Mouse (Mus musculus) forebrain, embryonic 13.5 days (tissue): ENCODE data around the gene Specc1l. TPM values are rescaled to one million over a fixed set of nuclear protein-coding genes. Genes with fewer than 3 reads are reported as not detected.

ENCODE experiments used
- ATAC-seq: fragments of 200-750 bp; cut with Nextera tagmentation; 2 replicates; pipeline ENCODE4 v1.8.0; 2017
- H3K27ac ChIP-seq: fragments of 300-500 bp; sonication (generic); 2 replicates; pipeline ENCODE4 v1.5.1; 2015; ENCODE audit warnings: inconsistent platforms, mild to moderate bottlenecking, moderate library complexity
- H3K27me3 ChIP-seq: fragments of 300-500 bp; sonication (generic); 2 replicates; pipeline ENCODE4 v1.6.1; 2015; ENCODE audit warnings: mild to moderate bottlenecking, inconsistent platforms
- H3K36me3 ChIP-seq: fragments of 300-500 bp; sonication (generic); 2 replicates; pipeline ENCODE4 v1.6.1; 2015; ENCODE audit warnings: mild to moderate bottlenecking, inconsistent platforms; ENCODE audit not compliant: poor library complexity, severe bottlenecking
- H3K4me1 ChIP-seq: fragments of 300-500 bp; sonication (generic); 2 replicates; pipeline ENCODE4 v1.6.1; 2015; ENCODE audit warnings: inconsistent platforms
- H3K4me2 ChIP-seq: fragments of 300-500 bp; sonication (generic); 2 replicates; pipeline ENCODE4 v1.6.1; 2015; ENCODE audit warnings: inconsistent platforms, mild to moderate bottlenecking, moderate library complexity
- H3K4me3 ChIP-seq: fragments of 300-500 bp; sonication (generic); 2 replicates; pipeline ENCODE4 v1.5.1; 2015; ENCODE audit warnings: mild to moderate bottlenecking, inconsistent platforms
- H3K9ac ChIP-seq: fragments of 300-500 bp; sonication (generic); 2 replicates; pipeline ENCODE4 v1.6.1; 2015; ENCODE audit warnings: mild to moderate bottlenecking, inconsistent platforms
- H3K9me3 ChIP-seq: fragments of 300-500 bp; sonication (generic); replicated peaks from 2 replicates; pipeline ENCODE4 v1.6.1; 2016; ENCODE audit warnings: inconsistent platforms
- WGBS: fragments of 180-500 bp; shearing (Covaris S2); methylation state at CpG from one replicate; pipeline ENCODE4 v1.1.7; 2015; 5-methylcytosine and 5-hydroxymethylcytosine counted together
- polyA plus RNA-seq: library from polyadenylated mRNA; unstranded; fragments of >200 nt; fragmentation: Nextera tagmentation; extraction: Ambion mirVana; gene quantifications from 2 replicates; pipeline ENCODE4 v1.2.1, GENCODE M21; 2015

Specc1l gene
- 35.4 and 39.6 TPM in 2 replicates for polyA plus RNA-seq

DNA sequence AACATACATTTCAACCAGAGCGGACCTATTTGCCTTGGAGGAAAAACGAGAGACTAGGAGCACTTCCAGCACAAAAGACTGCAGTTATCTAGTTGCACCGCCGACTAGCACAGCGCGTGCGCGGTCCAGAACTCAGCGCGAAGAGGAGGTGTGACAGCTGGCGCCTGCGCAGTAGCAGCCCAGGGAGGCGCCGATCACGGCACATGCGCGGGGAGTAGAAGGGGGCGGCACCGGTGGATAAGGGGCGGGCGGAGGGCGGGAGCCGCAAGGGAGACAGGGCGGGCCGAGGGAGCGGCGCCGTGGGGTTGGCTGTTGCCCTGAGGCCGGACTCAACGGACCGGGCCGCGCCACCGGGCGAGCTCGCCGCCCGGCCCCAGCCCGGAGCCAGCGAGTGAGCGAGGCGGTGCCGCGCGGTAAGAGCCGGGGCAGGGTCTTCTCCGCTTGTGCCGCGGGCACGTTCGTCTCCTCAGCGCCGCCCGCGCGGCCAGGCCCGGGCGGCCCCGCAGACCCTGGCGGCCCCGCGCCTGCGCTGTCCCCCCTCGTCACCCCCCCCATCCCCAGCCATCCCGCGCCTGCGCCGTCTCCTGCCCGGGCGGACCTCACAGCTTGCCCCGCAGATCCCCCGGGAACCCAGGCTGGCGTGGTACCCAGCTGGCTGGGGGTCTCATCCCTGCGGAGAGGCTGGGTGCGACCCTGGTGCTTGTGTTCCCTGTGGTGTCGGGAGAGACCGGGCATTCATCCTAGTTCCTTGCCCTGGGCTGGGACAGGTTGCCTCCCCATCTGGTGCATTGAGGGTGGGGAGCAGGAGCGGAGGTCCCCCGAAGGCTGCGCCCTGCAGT lies at the start of gene Specc1l:
Specc1l (plus strand) TSS at position 267 of the 839 bp plus-strand sequence.
- no peaks in the 10 kb centered on the region for H3K27me3 ChIP-seq
- H3K27ac ChIP-seq = peak within 1 kb of the TSS; percentile 98
- peak within 1 kb of the TSS; percentile 91 for H3K9ac ChIP-seq
- H3K4me2 ChIP-seq = peak within 1 kb of the TSS; percentile 68
- H3K4me1 ChIP-seq = peaks cover 15% of the 10 kb centered on the region
- H3K9me3 ChIP-seq = no peaks in the 10 kb centered on the region
- peak; percentile 97 for ATAC-seq
- H3K36me3 ChIP-seq = no peaks in the 10 kb centered on the region
- under 1% methylated on average over 45 of the region's 80 CpGs for WGBS
- peak within 1 kb of the TSS; percentile 75 for H3K4me3 ChIP-seq

DNA sequence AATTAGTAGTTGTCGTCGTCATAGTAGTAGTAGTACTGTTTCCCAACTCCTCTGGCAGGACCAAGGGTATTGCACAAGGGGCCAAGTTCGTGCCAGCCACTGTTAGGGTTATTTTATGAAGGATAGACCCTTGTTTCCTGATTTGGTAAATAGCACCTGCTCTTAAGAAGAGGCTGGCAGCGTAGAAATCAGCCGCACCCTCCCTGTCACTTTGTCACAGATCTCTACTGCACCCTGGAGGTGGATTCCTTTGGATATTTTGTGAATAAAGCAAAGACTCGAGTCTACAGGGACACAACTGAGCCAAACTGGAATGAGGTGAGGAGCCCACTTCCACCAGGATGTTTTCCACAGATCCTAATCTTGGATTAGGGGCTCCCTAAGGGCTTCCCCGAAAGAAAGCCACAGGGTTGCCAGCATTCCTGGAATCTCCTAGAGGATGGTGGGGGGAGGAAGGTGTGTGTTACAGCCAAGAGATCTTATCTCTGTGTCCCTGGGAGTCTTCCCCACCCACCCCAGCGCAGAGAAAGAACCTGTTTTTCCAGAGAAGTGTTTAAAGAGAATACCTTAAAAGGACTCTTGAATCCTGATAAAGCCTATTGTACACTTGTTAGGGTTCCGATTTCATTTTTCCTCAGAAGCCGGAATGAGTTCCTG lies 45.9 kb upstream of the Specc1l start:
- Histone ChIP-seq H3K9me3 (no peaks in the 10 kb centered on the region), H3K4me3 (no peak overlapping the region), H3K27me3 (no peaks in the 10 kb centered on the region), H3K9ac (no peak overlapping the region), H3K4me2 (no peak overlapping the region), H3K36me3 (peaks cover 93% of the 10 kb centered on the region), H3K4me1 (no peaks in the 10 kb centered on the region), H3K27ac (no peak overlapping the region)
- 80% methylated on average over 10 of the region's 10 CpGs for WGBS
- ATAC-seq = no peak

DNA sequence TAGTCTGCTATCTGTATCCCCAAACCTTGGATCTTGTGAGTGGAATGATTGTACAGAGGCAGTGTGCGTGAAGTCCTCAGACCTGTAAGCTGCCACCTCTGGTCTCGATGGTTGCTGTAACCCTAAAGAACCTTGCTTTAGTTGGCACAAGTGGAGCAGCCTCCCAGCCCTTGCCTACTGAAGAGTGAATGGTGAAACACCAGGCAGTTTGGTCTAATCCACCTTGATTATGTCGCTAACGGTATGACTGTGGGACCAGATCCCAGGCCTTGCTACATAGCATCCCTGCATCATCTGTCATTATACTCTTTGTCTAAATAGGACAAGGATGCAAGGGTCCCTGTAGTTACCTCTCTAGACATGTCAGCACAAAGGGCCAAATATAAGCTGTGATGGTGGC lies 45.3 kb upstream of the Specc1l start:
- Histone ChIP-seq H3K27me3 (no peaks in the 10 kb centered on the region), H3K36me3 (peaks cover 95% of the 10 kb centered on the region), H3K9me3 (no peaks in the 10 kb centered on the region), H3K27ac (no peak overlapping the region), H3K4me3 (no peak overlapping the region), H3K4me1 (no peaks in the 10 kb centered on the region), H3K9ac (no peak overlapping the region), H3K4me2 (no peak overlapping the region)
- ATAC-seq = no peak
- WGBS = 87% methylated on average over 4 of the region's 4 CpGs

DNA sequence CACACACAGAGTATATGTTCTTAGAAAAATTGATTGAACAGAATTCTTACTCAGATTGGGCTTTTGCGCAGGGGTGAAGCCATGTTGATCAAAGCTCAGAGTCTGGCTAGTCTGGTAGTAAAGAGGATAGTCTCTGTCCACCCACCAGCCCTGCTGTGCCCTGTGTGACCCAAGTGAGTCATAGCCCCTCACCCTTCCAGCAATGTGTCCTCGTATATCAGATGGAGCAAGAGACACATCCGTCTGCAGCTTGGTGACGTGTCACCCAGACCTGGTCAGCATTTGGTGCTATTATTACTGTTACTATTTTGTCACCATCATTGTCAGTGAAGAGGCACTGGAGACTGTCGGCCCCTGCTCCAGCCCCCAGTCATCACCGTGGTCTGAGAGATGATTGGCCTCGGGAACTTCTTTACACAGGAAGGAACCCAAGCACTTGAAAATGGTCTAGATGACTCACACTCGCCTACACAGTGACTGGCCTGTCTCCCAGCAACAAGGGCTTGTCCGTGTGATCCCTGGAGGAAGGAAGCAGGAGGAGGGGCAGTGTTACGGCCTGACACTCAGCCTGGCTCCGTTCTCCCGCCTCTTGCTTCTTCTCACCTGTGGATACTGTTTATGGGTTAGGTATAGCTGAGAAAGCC lies 41.5 kb upstream of the Specc1l start:
- 89% methylated on average over 12 of the region's 12 CpGs for WGBS
- H3K27me3 ChIP-seq = no peaks in the 10 kb centered on the region
- no peak overlapping the region for H3K4me2 ChIP-seq
- no peak overlapping the region for H3K4me3 ChIP-seq
- H3K4me1 ChIP-seq = no peaks in the 10 kb centered on the region
- no peaks in the 10 kb centered on the region for H3K9me3 ChIP-seq
- H3K9ac ChIP-seq = no peak overlapping the region
- ATAC-seq = no peak
- peaks cover 90% of the 10 kb centered on the region for H3K36me3 ChIP-seq
- no peak overlapping the region for H3K27ac ChIP-seq

DNA sequence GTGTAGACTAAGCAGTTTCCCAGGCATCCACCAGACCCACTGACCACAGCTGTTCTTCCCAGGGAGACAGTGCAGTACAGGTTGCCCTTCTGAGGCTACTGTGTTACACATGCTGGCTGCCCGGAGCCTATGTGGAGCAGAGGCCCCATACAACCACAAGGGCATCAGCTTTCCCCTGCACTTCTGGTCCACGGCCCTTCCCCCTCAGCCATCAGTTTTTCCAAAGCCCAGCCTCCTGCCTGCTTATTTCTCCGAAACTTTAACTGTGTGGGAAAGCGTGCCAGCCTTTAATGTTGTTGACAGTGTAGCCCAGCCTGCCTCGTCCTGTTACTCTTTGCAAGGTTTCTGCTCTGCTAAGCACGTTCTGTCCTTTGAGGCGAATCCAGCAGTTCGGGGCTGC lies 38.8 kb upstream of the Specc1l start:
- WGBS = 81% methylated on average over 8 of the region's 8 CpGs
- Histone ChIP-seq H3K36me3 (peaks cover 90% of the 10 kb centered on the region), H3K27me3 (no peaks in the 10 kb centered on the region), H3K27ac (no peak overlapping the region), H3K4me2 (no peak overlapping the region), H3K9ac (no peak overlapping the region; the same call in 1 of the 2 replicates), H3K4me1 (no peaks in the 10 kb centered on the region), H3K4me3 (no peak overlapping the region), H3K9me3 (no peaks in the 10 kb centered on the region)
- no peak for ATAC-seq

DNA sequence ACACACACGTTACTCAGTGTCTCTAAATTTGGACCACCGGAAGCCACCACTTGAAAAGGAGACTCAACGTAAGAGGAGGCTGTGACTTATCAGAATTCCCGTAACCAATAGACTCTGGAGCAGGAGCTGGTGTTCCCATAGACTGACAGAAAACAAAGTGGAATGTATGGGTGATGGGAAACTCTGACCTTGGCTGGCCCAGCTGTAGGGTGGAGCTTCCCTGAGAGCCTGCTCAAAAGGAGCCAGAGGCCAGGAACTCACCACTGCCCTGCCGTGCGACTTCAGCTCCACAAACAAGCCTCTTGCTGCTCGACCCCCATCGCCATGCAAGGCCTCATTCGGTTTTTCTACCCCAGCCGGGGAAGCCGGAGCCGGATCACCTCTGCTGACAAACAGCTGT lies 38.2 kb upstream of the Specc1l start:
- WGBS = 88% methylated on average over 12 of the region's 12 CpGs
- Histone ChIP-seq H3K4me2 (no peak overlapping the region), H3K27me3 (no peaks in the 10 kb centered on the region), H3K9me3 (no peaks in the 10 kb centered on the region), H3K9ac (no peak overlapping the region), H3K4me1 (no peaks in the 10 kb centered on the region), H3K4me3 (no peak overlapping the region), H3K27ac (no peak overlapping the region), H3K36me3 (peaks cover 90% of the 10 kb centered on the region)
- no peak for ATAC-seq

DNA sequence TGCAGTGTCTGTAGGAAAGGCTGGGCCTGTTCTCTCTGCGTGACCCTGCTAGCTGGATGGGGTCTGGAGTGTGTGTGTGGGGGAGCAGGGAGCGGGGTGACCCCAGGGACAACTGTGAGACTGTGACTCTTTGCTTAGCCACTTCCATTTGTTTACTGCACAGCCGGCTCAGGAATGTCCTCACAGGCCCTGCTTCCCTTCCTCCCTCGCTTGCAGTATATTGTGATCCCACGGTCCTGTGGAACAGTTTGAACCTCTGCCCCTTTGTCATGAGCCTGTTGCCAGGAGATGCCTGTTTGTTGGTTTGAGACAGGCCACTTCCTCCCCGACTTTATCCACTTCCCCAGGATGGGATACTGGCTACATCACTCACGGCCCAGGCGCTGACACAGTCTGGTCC lies 35.4 kb upstream of the Specc1l start:
- H3K9me3 ChIP-seq = no peaks in the 10 kb centered on the region
- no peak overlapping the region for H3K4me2 ChIP-seq
- no peak overlapping the region for H3K9ac ChIP-seq
- H3K4me3 ChIP-seq = no peak overlapping the region
- ATAC-seq = no peak
- H3K4me1 ChIP-seq = no peaks in the 10 kb centered on the region
- no peak overlapping the region for H3K27ac ChIP-seq
- H3K27me3 ChIP-seq = no peaks in the 10 kb centered on the region
- 90% methylated on average over 8 of the region's 8 CpGs for WGBS
- H3K36me3 ChIP-seq = peaks cover 91% of the 10 kb centered on the region

DNA sequence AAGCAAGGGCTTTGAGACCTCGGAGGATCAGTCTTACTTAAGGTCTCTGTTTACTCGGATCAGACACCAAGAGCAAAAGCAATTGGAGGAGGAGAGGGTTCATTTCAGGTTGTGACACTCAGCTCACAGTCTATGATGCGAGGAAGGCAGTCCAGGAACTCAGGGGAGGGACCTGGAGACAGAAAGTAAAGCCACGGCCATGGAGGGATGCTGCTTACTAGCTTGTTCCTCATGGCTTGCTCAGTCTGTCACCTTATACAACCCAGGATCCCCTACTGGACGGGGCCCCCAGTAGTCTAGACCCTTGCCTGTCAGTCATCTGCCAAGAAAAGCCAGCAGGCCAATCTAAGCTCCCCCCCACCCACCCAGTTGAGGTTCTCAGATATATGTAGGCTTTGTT lies 33.0 kb upstream of the Specc1l start:
- Histone ChIP-seq H3K4me3 (no peak overlapping the region), H3K27me3 (no peaks in the 10 kb centered on the region), H3K4me2 (no peak overlapping the region), H3K36me3 (peaks cover 92% of the 10 kb centered on the region), H3K4me1 (no peaks in the 10 kb centered on the region), H3K9me3 (no peaks in the 10 kb centered on the region), H3K27ac (no peak overlapping the region), H3K9ac (no peak overlapping the region)
- WGBS = 85% methylated on average over 5 of the region's 5 CpGs
- no peak for ATAC-seq

DNA sequence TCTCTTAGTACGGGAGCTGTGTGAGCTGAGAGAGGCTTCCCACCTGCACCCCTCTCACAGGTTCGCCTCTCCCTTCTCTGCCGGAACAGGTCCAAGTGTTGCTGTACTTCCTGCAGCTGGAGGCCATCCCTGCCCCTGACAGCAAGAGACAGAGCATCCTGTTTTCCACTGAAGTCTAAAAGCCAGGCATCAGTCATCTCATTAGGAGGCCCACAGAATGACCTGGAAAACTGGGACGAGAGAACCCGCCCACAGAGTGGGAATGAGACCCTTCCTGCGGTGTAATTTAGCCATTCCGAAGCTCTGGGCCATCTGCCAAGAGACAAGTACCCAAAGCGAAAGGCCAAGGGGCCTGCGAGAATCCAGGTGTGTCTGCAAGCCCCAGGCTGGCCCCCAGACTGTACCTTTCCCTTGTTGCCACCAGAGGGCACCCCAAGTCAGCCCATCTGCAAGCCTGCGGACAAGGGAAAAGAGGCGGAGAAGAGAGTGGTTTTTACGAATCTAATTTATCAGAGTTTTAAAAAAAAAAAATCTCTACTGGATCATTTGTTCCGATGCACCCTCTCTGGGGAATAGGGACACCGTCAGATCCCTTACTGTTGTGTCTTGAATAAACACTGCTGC lies 29.6 kb upstream of the Specc1l start:
- no peak overlapping the region for H3K9ac ChIP-seq
- no peak overlapping the region for H3K4me3 ChIP-seq
- H3K4me1 ChIP-seq = no peaks in the 10 kb centered on the region
- peak; percentile 70 for ATAC-seq
- H3K27ac ChIP-seq = no peak overlapping the region
- H3K4me2 ChIP-seq = no peak overlapping the region
- 52% methylated on average over 14 of the region's 14 CpGs for WGBS
- no peaks in the 10 kb centered on the region for H3K9me3 ChIP-seq
- H3K27me3 ChIP-seq = no peaks in the 10 kb centered on the region
- peaks cover 82% of the 10 kb centered on the region for H3K36me3 ChIP-seq

DNA sequence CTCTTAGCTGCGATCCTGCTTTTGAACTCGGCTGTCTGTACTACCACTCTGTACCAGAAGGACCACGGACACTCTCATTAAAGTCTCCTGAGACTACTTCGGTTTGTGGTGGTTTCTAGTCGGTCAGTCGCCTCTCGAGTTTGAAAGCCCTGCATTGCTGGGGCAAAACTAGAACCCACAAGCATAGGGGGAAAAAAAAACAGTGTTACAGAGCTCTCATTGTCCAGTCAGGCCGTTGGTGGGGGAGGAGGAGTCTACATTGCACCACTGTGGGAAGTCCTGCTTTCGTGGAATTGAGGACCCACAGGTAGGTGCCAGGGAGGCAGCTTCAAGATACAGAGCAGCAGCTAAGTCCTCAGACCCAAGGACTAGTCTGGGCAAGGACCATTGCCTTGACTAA lies 27.0 kb upstream of the Specc1l start:
- 94% methylated on average over 9 of the region's 9 CpGs for WGBS
- Histone ChIP-seq H3K9ac (no peak overlapping the region), H3K36me3 (peaks cover 56% of the 10 kb centered on the region), H3K9me3 (no peaks in the 10 kb centered on the region), H3K4me2 (no peak overlapping the region), H3K4me3 (no peak overlapping the region), H3K4me1 (no peaks in the 10 kb centered on the region), H3K27ac (no peak overlapping the region), H3K27me3 (no peaks in the 10 kb centered on the region)
- no peak for ATAC-seq

DNA sequence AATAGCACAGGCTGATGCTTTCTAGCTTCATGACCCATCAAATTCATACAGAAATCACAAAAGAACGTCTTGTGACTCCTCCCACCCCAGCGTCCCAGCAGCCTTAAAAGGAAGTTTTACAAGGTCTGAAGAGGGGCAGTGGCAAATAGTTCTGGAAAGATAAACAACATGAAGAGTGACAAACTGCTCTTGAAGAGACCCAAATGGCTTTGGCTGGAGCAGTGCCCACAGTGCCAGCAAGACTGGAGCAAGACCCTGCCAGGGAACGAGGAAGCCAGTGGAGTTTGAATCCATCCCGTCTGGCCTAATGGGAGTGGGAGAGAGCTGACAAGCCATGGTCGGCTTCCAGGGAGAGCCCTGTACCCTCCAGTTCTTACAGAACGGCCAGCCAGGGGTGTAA lies 25.3 kb upstream of the Specc1l start:
- no peaks in the 10 kb centered on the region for H3K4me1 ChIP-seq
- peaks cover 39% of the 10 kb centered on the region for H3K36me3 ChIP-seq
- H3K4me2 ChIP-seq = no peak overlapping the region
- ATAC-seq = no peak
- 60% methylated on average over 6 of the region's 6 CpGs for WGBS
- no peaks in the 10 kb centered on the region for H3K27me3 ChIP-seq
- no peaks in the 10 kb centered on the region for H3K9me3 ChIP-seq
- H3K9ac ChIP-seq = no peak overlapping the region
- no peak overlapping the region for H3K27ac ChIP-seq
- no peak overlapping the region for H3K4me3 ChIP-seq
